Mouse (Mus musculus) heart, embryonic 11.5 days (tissue): ENCODE data around the gene Tmem128. TPM values are rescaled to one million over a fixed set of nuclear protein-coding genes. Genes with fewer than 3 reads are reported as not detected.

Experiments
- polyA plus RNA-seq: library from polyadenylated mRNA; unstranded; fragments of >200 nt; fragmentation: Nextera tagmentation; extraction: Ambion mirVana; gene quantifications from 2 replicates; pipeline ENCODE4 v1.2.1, GENCODE M21; 2014

The Tmem128 gene
- polyA plus RNA-seq, 1 experiment from 2014 or later: 50.7 TPM

Other genes with a start within 250 kb of the Tmem128 start
- 40.4 and 40.8 TPM in 2 replicates for gene Stx18, start 221.4 kb upstream of the Tmem128 start, polyA plus RNA-seq
- gene Nsg1, start 100.3 kb upstream of the Tmem128 start, polyA plus RNA-seq: 5.3 and 11.9 TPM in 2 replicates
- gene Zbtb49, start 39.7 kb upstream of the Tmem128 start, polyA plus RNA-seq: 6.7 and 7.3 TPM in 2 replicates
- gene Lyar, start 39.7 kb upstream of the Tmem128 start, polyA plus RNA-seq: 54.4 and 65.1 TPM in 2 replicates
- not detected in 2 replicates for gene Otop1, start 15.8 kb downstream of the Tmem128 start, polyA plus RNA-seq
- gene Drd5, start 59.2 kb downstream of the Tmem128 start, polyA plus RNA-seq: not detected in 2 replicates
- gene Slc2a9, start 243.0 kb downstream of the Tmem128 start, polyA plus RNA-seq: 0.19 and 0.49 TPM in 2 replicates